Mouse (Mus musculus) adrenal gland, adult 18-20 months (tissue): ENCODE data around the gene Tnfrsf14. TPM values are rescaled to one million over a fixed set of nuclear protein-coding genes. Genes with fewer than 3 reads are reported as not detected.

Source experiments
- DNase-seq, 2 experiments: peaks; one replicate each; pipeline ENCODE4 v3.0.0; 2021 to 2022; ENCODE audit warnings: low spot score in 2 of 2
- total RNA-seq, 2 experiments: library from RNA; stranded (reverse); gene quantifications; 1 replicate in 1 of 2; 2 replicates in 1 of 2; pipeline ENCODE4 v1.2.3; 2021

Tnfrsf14 gene
- total RNA-seq, 2 experiments from 2014 or later: 6.4 to 8.4 TPM

DNA sequence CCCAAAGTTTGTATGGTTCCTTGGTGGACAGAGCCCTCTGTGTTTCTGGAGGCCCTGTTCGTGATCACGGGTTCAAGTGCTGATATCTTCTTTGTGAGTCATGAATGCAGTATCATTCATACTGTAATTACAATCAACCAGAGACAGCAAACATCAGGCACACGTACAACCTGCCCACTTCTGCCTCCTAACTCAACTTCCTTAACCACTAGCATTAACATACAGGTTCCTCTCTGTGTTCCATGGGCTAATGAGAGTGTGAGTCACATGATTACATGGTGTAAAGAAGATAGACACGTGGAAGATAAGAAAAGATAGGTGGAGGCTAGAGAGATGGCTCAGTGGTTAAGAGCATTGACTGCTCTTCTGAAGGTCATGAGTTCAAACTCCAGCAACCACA, 11.7 kb downstream of the Tnfrsf14 start:
- DNase-seq: no peak

DNA sequence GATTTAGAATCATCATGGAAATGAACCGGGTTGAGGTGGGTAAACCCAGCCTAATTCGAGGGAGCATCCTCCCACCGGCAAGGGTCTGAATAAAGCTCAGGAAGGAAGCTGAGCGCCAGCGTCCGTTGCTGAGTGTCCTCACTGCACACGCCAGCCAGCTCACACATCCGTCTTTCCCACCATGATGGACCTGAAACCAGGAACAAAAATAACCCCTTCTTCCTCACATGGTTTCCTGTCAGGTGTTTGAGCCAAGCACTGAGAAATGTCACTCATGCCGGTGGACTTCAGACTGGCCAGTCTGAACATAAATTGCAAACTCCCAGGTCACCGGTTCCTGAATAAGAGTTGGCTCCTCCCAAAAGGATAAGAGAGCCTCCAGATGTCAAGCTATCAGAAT, 13.1 kb downstream of the Tnfrsf14 start:
- no peak for DNase-seq

GRCm38 (mm10) chr4:154914707-154915106, 13.7 kb downstream of the Tnfrsf14 start:
- DNase-seq: no peak

DNA sequence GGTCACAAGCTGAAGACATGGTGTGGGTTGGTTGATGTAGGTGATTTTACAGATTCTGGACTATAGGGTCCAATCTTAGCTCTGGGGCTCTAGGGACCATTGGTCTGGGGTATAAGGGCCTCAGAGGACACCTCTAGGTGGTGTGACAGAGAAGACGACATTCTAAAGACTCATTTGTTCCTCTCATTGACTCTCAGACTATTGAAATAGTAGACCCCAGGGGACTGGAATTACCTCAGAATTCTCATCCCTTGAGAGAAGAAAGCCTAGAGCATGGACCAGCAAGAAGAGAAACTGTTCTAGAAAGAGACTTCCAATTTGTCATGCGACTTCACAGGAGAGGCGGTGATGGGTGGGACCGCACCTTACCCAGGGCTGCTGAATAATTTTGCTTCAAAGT, 14.1 kb downstream of the Tnfrsf14 start:
- no peak for DNase-seq

GRCm38 (mm10) chr4:154913845-154914244, 14.5 kb downstream of the Tnfrsf14 start:
- no peak for DNase-seq

GRCm38 (mm10) chr4:154911644-154912043, 16.7 kb downstream of the Tnfrsf14 start:
- DNase-seq: no peak

- DNase-seq: no peak
Observed at GRCm38 (mm10) chr4:154910606-154911522, 17.5 kb downstream of the Tnfrsf14 start.

- DNase-seq: no peak
Observed at GRCm38 (mm10) chr4:154908490-154908889, 19.9 kb downstream of the Tnfrsf14 start.

GRCm38 (mm10) chr4:154907833-154908232, 20.5 kb downstream of the Tnfrsf14 start:
- DNase-seq: peak; percentile 54 to 57

- peak in 1 of 2 experiments; percentile 38 for DNase-seq
Observed at GRCm38 (mm10) chr4:154904185-154905071, 23.9 kb downstream of the Tnfrsf14 start.

DNA sequence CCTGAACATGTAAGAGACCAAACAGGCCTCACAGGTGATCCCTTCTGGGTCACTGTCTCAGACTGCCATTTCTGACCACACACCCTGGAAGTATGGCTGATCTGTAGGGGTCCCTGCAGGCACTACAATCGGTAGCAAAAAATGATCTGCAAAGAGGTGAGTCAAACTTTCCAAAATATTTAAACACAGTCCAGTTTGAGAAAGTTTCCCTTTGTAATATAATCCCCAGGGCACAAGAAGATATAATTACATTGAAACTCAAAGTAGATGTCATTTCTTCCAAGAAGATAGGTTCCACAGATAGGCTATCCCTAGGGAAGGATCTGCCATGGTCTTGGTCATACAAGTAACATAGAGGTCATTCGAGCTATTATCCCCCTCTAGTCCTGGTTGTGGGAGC, 26.0 kb downstream of the Tnfrsf14 start:
- DNase-seq: no peak

DNA sequence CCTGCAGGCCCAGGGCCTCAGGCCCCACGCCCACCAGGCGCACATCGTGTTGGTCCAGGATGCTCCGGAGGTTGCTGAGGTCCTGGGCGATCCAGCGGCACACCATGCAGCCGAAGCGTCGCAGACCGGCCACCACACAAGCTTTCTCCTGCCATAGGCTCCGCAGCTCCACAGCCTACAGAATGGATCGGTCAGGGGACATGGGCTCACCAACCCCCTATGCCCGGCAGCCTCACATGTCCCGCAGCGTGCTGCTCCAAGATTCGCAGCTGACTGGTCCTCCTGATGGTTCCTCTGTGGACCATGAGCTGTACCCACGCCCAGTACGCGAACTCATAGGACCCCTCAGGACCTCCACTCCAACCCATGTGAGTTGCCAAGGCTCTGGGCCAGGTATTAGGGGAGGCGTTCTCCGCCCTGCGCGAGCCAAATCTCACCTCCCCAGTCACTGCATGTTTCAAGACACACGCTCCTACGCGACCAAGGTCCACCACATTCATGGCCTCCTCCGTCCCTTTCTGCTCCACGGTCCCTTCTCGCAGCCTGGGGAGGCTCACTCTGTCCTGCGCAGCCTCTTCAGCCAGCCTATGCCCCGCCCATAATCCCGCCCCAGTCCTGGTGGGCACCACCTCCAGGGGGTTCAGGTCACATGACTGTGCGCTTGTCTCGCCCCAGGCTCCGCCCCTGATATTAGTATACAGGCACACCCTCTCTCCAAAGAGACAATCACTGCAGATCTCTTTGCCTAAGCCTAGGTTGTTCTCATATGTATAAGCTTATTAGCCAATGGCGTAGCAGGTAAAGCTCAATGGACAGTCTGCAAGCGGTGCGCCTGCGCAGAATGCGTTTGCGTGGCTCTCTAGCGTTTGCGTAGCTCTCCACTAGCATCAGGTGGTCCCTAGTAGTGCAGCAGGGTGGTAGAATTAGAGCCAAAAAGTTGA, 29.6 kb downstream of the Tnfrsf14 start, which contains the start of gene Fam213b:
Gene Fam213b, minus strand, starts transcription at position 630 of the 941 bp plus-strand sequence.
- DNase-seq: peak; percentile 58 to 65

DNA sequence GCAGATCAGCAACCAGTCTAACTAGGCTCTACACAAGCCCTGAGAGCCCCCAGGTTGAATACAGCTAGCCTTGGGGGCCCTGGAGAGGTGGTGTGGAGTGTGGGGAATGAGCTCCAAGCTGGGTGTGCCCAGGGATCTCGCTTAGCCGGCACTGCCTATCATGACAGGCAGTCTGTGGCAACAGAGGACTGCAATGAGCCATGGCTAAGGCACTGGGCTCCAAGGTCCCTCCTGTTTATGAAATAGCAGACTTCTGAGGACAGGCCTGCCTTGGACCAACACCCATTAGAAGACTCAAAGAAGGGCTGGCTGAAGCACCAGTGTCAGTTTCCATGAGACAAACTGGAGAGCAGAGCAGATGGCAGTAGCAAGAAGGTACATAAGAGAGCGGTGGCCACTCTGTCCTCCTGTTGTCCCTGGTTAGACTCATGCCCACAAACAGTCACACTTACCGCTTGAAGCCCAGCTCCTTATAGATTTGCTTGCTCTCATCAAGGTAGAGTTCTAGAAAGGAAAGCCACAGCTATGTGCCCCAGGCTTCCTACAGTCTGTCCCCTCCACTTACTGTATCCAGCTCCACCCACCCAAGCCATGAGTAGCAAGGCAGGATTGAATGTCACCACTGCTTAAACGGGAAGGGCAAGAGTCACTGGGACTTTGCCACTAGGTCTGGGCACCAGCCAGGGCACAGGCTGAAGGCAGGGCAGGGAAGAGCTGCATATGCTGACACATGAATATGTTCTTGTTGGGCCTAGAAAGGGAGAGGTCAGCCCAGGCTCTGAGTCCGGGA, 30.5 kb downstream of the Tnfrsf14 start:
- DNase-seq: no peak

DNA sequence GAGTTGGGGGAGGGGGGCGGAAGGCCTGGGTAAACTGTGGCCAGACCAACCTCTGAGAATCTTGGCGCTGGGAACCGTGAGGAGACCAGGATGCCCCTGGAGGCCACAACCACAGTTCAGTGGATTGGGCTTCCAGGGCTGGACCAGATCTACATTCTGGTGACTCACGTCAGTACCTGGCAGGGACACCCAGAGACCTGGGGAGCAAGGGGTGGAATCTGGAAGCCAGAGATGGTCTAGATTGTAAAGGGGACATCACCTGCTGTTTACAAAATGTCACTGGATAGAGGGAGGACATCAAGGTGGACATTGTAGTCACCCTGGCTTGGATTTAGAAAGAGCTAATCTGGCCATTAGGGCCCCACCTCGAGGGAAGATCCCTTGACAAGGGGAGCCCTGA, 32.8 kb downstream of the Tnfrsf14 start:
- DNase-seq: no peak

GRCm38 (mm10) chr4:154890887-154891286, 37.5 kb downstream of the Tnfrsf14 start:
- DNase-seq: no peak

DNA sequence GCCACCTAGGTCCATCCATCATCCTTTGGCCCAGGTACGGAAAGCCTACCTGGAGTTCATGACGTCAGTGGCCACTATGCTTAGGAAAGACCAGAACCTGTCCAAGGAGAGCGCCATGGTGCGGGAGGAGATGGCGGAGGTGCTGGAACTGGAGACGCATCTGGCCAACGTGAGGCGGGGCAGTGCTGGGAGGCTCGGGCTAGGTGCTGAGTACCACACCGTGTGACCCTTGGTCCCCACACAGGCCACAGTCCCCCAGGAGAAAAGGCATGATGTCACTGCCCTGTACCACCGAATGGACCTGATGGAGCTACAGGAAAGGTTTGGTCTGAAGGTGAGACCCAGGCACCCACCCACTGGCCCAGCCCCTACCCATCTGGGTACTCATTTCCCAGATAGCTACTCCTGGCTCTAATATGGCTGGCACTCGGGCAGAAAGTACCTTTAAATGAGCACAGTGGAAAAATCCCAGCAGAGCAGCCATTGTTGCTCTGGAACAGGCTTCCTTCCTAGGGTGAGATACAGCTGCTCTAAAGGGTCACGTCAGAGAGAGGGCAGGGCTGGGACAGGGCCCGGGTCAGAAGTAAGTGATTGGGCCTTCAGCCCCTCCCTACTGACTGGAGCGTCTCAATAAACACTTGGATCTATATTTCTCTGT, 40.6 kb downstream of the Tnfrsf14 start:
- no peak for DNase-seq

- DNase-seq: no peak
Observed at GRCm38 (mm10) chr4:154886876-154887592, 41.3 kb downstream of the Tnfrsf14 start.

DNA sequence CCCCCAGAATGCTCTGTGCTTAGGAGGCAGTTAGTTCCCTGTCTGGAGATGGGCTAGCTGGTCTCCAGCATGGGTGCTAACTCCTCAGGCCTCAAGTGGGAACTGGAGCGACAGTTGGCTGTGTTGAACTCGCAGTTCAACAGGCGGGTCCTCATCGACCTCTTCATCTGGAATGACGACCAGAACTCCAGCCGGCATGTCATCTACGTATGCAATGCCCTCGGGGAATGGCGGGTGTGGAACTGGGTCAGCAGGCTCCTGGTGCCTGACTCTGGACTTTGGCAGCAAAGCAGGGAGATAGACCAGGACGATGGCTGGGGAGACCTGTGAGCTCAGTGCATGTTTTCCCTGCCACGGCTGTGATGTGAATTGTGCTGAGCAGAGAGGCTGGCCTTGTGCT, 42.9 kb downstream of the Tnfrsf14 start:
- no peak for DNase-seq
